Mouse (Mus musculus): ENCODE measurements around the gene Syn3. TPM values are rescaled to one million over a fixed set of nuclear protein-coding genes. Genes with fewer than 3 reads are reported as not detected.
"Not testable (repeated sequence)": the region's sequence is repeated elsewhere in the genome, so short reads cannot be mapped to it uniquely, and the experiment has no call there.

Gene Syn3
- polyA plus RNA-seq, 1 experiment from 2014 or later: 4.4 TPM

DNA sequence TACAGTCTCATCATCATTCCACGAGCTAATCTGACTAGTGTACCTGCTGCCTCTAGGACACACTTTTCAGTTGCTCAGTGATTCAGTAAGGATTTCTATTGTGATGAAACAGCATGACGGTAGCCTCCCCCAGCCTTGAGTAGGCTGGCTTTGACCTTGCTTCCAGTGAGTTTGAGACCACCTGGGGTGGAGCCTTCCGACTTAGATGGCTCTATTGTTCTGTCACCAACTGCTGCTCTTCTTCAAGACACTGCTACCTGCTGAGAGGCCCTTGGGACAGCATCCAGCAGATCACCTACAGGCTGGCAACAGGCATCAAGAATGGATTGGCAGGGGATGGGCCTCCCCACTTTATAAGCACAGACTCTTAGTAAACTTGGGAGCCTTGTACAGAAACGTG is 63.7 kb downstream of the Syn3 start:
- not testable (repeated sequence) for H3K4me2 ChIP-seq; H3K9me3 ChIP-seq (ENCODE audit: control insufficient read depth, low read length); DNase-seq (ENCODE audit: low spot score, missing footprints); H3K27me3 ChIP-seq (ENCODE audit: control insufficient read depth, insufficient read depth, low read length); H3K4me3 ChIP-seq (ENCODE audit: low read depth, low read length); H3K36me3 ChIP-seq (ENCODE audit: control insufficient read depth, insufficient read depth, low read length); ATAC-seq (ENCODE audit: low FRiP score); H3K4me1 ChIP-seq (ENCODE audit: control insufficient read depth, insufficient read depth, low read length); H3K27ac ChIP-seq (ENCODE audit: low read depth, low read length); H3K9ac ChIP-seq (ENCODE audit: low read length)
- 46% methylated on average over 4 of the region's 4 CpGs for WGBS

DNA sequence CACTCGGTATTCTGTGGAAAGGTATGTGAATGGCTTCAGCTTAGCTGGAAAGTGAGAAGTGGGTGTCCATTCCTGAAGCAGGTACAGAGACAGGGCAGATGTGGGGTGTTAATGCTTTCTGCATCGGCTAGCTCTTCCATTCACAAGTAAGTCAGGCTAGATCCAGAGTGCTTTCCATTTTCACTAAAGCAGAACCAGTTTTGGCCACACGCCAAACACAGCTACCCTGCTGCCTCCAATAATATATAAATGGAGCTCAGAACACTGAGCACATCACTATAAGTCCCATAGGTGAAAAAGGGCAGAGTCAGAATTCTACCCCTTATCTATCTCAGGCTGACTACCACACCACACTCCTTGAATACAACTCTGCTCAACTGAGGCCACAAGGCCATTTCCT is 69.0 kb downstream of the Syn3 start:
- Histone ChIP-seq H3K36me3 (ENCODE audit: control insufficient read depth, insufficient read depth, low read length) (no peaks in the 10 kb centered on the region), H3K9ac (ENCODE audit: low read length) (no peak overlapping the region), H3K27me3 (ENCODE audit: control insufficient read depth, insufficient read depth, low read length) (no peaks in the 10 kb centered on the region), H3K4me2 (no peak overlapping the region), H3K4me1 (ENCODE audit: control insufficient read depth, insufficient read depth, low read length) (no peaks in the 10 kb centered on the region; the same call in 1 of the 2 replicates), H3K27ac (ENCODE audit: low read depth, low read length) (no peak overlapping the region), H3K4me3 (ENCODE audit: low read depth, low read length) (no peak overlapping the region), H3K9me3 (ENCODE audit: control insufficient read depth, low read length) (no peaks in the 10 kb centered on the region)
- WGBS: 88% methylated on average over 3 of the region's 3 CpGs
- DNase-seq (ENCODE audit: low spot score, missing footprints): no peak
- ATAC-seq (ENCODE audit: low FRiP score): no peak

- DNase-seq (ENCODE audit: low spot score, missing footprints) (no peak), ATAC-seq (ENCODE audit: low FRiP score) (no peak)
- no peak overlapping the region for H3K4me3 ChIP-seq (ENCODE audit: low read depth, low read length)
- H3K4me2 ChIP-seq: no peak overlapping the region
- no peaks in the 10 kb centered on the region; the same call in 1 of the 2 replicates for H3K4me1 ChIP-seq (ENCODE audit: control insufficient read depth, insufficient read depth, low read length)
- 80% methylated on average over 2 of the region's 2 CpGs for WGBS
- no peaks in the 10 kb centered on the region for H3K36me3 ChIP-seq (ENCODE audit: control insufficient read depth, insufficient read depth, low read length)
- H3K9me3 ChIP-seq (ENCODE audit: control insufficient read depth, low read length): no peaks in the 10 kb centered on the region
- H3K27me3 ChIP-seq (ENCODE audit: control insufficient read depth, insufficient read depth, low read length): no peaks in the 10 kb centered on the region
- no peak overlapping the region for H3K9ac ChIP-seq (ENCODE audit: low read length)
- no peak overlapping the region for H3K27ac ChIP-seq (ENCODE audit: low read depth, low read length)
Measured at GRCm38 (mm10) chr10:86427956-86428355, 70.7 kb downstream of the Syn3 start.

DNA sequence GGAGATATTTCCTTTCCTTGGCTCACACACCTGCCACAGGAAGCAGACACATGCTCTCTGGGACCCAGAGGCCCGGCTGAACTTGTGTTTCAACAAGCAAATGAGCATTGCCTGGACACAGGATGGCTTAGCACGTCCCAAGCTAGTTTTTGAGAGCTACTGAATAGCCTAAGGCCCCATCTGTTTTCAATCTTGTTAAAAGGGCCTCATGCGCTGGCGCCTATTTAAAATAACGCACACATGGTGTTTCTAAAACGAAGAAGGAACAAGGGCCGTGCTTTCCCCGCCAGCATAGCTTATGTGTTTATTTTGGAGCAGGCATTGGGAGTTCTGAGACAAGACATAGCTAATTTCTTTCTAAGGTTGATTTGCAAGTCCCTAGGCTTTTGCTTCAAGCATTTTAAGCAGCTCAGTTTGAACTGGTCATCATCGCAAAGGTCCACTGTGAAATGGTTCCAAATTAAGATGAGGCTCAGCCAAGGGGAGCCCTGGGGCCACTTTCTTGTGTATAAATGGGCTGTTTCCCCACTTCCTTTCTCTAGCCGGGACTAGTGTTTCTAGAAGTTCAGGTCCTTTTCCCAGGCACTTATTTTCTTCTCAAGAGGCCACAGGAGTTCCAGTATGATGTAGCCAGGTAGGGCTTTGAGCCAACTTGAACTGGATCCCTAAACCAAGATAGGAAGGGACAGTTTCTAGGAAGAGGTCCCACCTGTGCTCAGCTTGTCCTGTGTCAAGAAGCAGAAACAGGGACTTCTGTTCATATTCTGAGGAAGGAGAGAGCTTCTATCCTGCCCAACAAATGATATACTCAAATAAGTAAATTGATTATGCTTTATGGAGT is 72.8 kb downstream of the Syn3 start:
- no peaks in the 10 kb centered on the region; the same call in 1 of the 2 replicates for H3K4me1 ChIP-seq (ENCODE audit: control insufficient read depth, insufficient read depth, low read length)
- H3K36me3 ChIP-seq (ENCODE audit: control insufficient read depth, insufficient read depth, low read length): no peaks in the 10 kb centered on the region
- H3K4me3 ChIP-seq (ENCODE audit: low read depth, low read length): no peak overlapping the region
- no peak overlapping the region for H3K9ac ChIP-seq (ENCODE audit: low read length)
- 71% methylated on average over 10 of the region's 10 CpGs for WGBS
- ATAC-seq (ENCODE audit: low FRiP score): no peak
- no peaks in the 10 kb centered on the region for H3K9me3 ChIP-seq (ENCODE audit: control insufficient read depth, low read length)
- peak; percentile 88 for DNase-seq (ENCODE audit: low spot score, missing footprints)
- no peaks in the 10 kb centered on the region for H3K27me3 ChIP-seq (ENCODE audit: control insufficient read depth, insufficient read depth, low read length)
- no peak overlapping the region for H3K27ac ChIP-seq (ENCODE audit: low read depth, low read length)
- H3K4me2 ChIP-seq: no peak overlapping the region

DNA sequence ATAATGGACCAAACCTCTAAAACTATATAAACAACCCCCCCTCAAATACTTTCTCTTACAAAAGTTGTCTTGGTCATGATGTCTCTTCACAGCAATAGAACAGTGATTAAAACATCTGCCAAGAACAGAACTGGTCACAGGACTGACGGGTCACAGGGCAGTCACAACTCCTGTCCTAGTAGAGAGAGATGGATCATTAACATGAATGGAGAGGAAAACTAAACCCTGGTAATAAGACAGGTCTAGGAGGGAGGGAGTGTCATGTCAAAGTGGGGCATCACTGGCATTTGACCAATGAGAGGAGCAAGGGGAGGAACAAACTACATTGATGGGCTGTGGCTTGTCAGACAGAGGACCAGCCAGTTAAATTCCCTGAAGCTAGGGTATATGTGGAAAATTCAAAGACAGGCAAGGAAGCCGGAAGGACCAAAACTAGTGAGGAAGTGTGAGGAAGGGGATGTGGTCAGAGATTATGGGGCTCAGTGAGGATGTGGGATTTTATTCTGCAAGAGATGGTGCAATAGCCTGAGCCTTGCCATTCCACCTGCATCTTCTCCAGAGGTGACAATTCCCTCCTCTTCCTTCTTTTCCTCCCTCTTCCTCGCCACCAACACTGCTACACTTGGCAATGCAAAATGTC is 76.8 kb downstream of the Syn3 start:
- Histone ChIP-seq H3K9ac (ENCODE audit: low read length) (no peak overlapping the region), H3K4me2 (no peak overlapping the region), H3K9me3 (ENCODE audit: control insufficient read depth, low read length) (no peaks in the 10 kb centered on the region), H3K36me3 (ENCODE audit: control insufficient read depth, insufficient read depth, low read length) (no peaks in the 10 kb centered on the region), H3K27me3 (ENCODE audit: control insufficient read depth, insufficient read depth, low read length) (no peaks in the 10 kb centered on the region), H3K4me1 (ENCODE audit: control insufficient read depth, insufficient read depth, low read length) (no peaks in the 10 kb centered on the region; the same call in 1 of the 2 replicates), H3K27ac (ENCODE audit: low read depth, low read length) (no peak overlapping the region), H3K4me3 (ENCODE audit: low read depth, low read length) (no peak overlapping the region)
- DNase-seq (ENCODE audit: low spot score, missing footprints) (no peak), ATAC-seq (ENCODE audit: low FRiP score) (no peak)
- 87% methylated on average over 3 of the region's 3 CpGs for WGBS

DNA sequence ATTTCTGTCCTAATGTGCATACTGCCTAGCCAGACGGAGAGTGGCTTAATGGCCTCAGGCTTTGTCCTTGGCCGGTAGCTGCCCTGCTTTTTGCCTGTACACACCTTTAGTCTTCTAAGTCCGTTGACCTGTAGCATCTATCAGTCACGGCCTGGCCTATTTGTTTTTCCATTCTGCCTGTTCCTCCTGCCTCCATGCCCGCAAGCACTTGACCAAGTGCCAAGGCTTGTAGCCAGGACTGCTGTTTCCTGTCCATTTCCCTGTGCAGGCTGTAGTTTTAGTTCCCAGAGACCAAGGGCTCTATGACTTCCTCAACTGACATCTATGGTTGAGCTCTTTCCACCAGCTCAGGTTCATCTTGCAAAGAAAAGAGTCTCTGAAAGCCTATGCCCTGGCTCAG is 79.8 kb downstream of the Syn3 start:
- WGBS: 93% methylated on average over 5 of the region's 5 CpGs
- Histone ChIP-seq H3K27ac (ENCODE audit: low read depth, low read length) (no peak overlapping the region), H3K27me3 (ENCODE audit: control insufficient read depth, insufficient read depth, low read length) (no peaks in the 10 kb centered on the region), H3K9ac (ENCODE audit: low read length) (no peak overlapping the region), H3K4me3 (ENCODE audit: low read depth, low read length) (no peak overlapping the region), H3K4me1 (ENCODE audit: control insufficient read depth, insufficient read depth, low read length) (no peaks in the 10 kb centered on the region), H3K4me2 (no peak overlapping the region), H3K9me3 (ENCODE audit: control insufficient read depth, low read length) (no peaks in the 10 kb centered on the region), H3K36me3 (ENCODE audit: control insufficient read depth, insufficient read depth, low read length) (no peaks in the 10 kb centered on the region)
- DNase-seq (ENCODE audit: low spot score, missing footprints) (no peak), ATAC-seq (ENCODE audit: low FRiP score) (no peak)

DNA sequence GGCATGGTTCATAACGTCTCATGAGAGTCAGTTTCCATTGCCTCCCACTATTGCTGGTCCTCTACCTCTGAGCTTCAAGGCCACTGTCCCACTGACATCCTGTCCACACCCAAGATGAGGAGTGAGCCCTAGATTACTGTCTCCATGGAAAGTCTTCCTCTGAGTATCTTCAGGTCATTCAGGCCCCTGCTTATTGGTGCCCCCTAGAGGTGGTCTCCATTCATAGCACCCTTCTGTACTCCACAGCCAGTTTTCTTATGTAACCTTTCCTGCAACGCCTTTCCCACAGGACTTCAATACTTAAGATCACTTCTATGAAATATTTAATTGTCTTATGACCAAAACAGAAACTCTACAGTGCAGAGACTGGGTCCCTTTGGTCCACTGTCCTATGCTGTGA is 80.4 kb downstream of the Syn3 start:
- 82% methylated on average over 2 of the region's 2 CpGs for WGBS
- ATAC-seq (ENCODE audit: low FRiP score) (no peak), DNase-seq (ENCODE audit: low spot score, missing footprints) (no peak)
- Histone ChIP-seq H3K9me3 (ENCODE audit: control insufficient read depth, low read length) (no peaks in the 10 kb centered on the region), H3K36me3 (ENCODE audit: control insufficient read depth, insufficient read depth, low read length) (no peaks in the 10 kb centered on the region), H3K4me1 (ENCODE audit: control insufficient read depth, insufficient read depth, low read length) (no peaks in the 10 kb centered on the region), H3K27ac (ENCODE audit: low read depth, low read length) (no peak overlapping the region), H3K4me3 (ENCODE audit: low read depth, low read length) (no peak overlapping the region), H3K9ac (ENCODE audit: low read length) (no peak overlapping the region), H3K27me3 (ENCODE audit: control insufficient read depth, insufficient read depth, low read length) (no peaks in the 10 kb centered on the region), H3K4me2 (no peak overlapping the region)

DNA sequence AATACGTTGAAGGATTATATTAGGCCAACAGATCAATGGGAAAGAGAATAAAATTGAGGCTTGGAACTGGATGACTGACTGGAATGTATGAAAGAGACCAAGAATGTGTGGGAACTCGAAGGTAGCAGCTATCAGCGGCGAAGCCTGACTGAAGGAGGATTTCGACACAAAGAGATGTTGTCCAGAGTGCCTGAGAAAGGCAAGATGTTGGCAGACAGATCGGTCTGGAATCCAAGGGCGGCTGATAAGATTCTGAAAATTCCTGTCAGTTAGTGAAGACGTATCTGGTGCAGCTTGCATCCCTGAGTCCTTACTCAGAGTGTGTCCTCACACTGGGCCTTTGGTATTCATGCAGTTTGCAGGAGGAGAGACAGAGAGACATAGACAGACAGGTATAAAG is 81.9 kb downstream of the Syn3 start:
- no peak overlapping the region for H3K4me3 ChIP-seq (ENCODE audit: low read depth, low read length)
- DNase-seq (ENCODE audit: low spot score, missing footprints) (no peak), ATAC-seq (ENCODE audit: low FRiP score) (no peak)
- H3K4me1 ChIP-seq (ENCODE audit: control insufficient read depth, insufficient read depth, low read length): no peaks in the 10 kb centered on the region
- H3K9ac ChIP-seq (ENCODE audit: low read length): no peak overlapping the region
- H3K9me3 ChIP-seq (ENCODE audit: control insufficient read depth, low read length): no peaks in the 10 kb centered on the region
- 90% methylated on average over 8 of the region's 8 CpGs for WGBS
- no peak overlapping the region for H3K27ac ChIP-seq (ENCODE audit: low read depth, low read length)
- H3K27me3 ChIP-seq (ENCODE audit: control insufficient read depth, insufficient read depth, low read length): no peaks in the 10 kb centered on the region
- no peak overlapping the region for H3K4me2 ChIP-seq
- no peaks in the 10 kb centered on the region for H3K36me3 ChIP-seq (ENCODE audit: control insufficient read depth, insufficient read depth, low read length)

- no peaks in the 10 kb centered on the region for H3K9me3 ChIP-seq (ENCODE audit: control insufficient read depth, low read length)
- 84% methylated on average over 6 of the region's 6 CpGs for WGBS
- H3K4me1 ChIP-seq (ENCODE audit: control insufficient read depth, insufficient read depth, low read length): no peaks in the 10 kb centered on the region
- no peak overlapping the region for H3K27ac ChIP-seq (ENCODE audit: low read depth, low read length)
- H3K27me3 ChIP-seq (ENCODE audit: control insufficient read depth, insufficient read depth, low read length): no peaks in the 10 kb centered on the region
- H3K4me2 ChIP-seq: no peak overlapping the region
- no peaks in the 10 kb centered on the region for H3K36me3 ChIP-seq (ENCODE audit: control insufficient read depth, insufficient read depth, low read length)
- ATAC-seq (ENCODE audit: low FRiP score) (no peak), DNase-seq (ENCODE audit: low spot score, missing footprints) (no peak)
- no peak overlapping the region for H3K9ac ChIP-seq (ENCODE audit: low read length)
- no peak overlapping the region for H3K4me3 ChIP-seq (ENCODE audit: low read depth, low read length)
Measured at GRCm38 (mm10) chr10:86410868-86411267, 87.8 kb downstream of the Syn3 start.

Measured in midbrain, embryonic 11.5 days (tissue).